Mouse (Mus musculus) E14TG2a.4 (cell line): ENCODE measurements around the gene Olfr312.
"Not testable (repeated sequence)": the region's sequence is repeated elsewhere in the genome, so short reads cannot be mapped to it uniquely, and the experiment has no call there.

Source experiments
- H3K27me3 ChIP-seq: 2 replicates; pipeline ENCODE4 v1.6.1; 2014; ENCODE audit warnings: low read length, control low read depth; ENCODE audit not compliant: insufficient read depth
- H3K36me3 ChIP-seq: 2 replicates; pipeline ENCODE4 v1.6.1; 2014; ENCODE audit warnings: low read length, control low read depth; ENCODE audit not compliant: insufficient read depth
- H3K4me1 ChIP-seq: replicated peaks from 2 replicates; pipeline ENCODE4 v1.6.1; 2014; ENCODE audit warnings: low read depth, low read length, control low read depth
- H3K4me3 ChIP-seq: replicated peaks from 2 replicates; pipeline ENCODE4 v1.5.1; 2014; ENCODE audit warnings: mild to moderate bottlenecking, low read length
- H3K9me3 ChIP-seq: 2 replicates; pipeline ENCODE4 v1.6.1; 2014; ENCODE audit warnings: low read length, control low read depth
- CTCF ChIP-seq: conservative IDR thresholded peaks from 2 replicates; pipeline ENCODE4 v1.5.1; 2014; ENCODE audit warnings: low read length
- NANOG ChIP-seq: IDR thresholded peaks from 2 replicates; pipeline ENCODE4 v1.6.1; 2014; ENCODE audit warnings: borderline replicate concordance, low read length, mixed read lengths
- POU5F1 ChIP-seq: IDR thresholded peaks from 2 replicates; pipeline ENCODE4 v1.6.1; 2014; ENCODE audit warnings: low read length, borderline replicate concordance

Gene Olfr312

DNA sequence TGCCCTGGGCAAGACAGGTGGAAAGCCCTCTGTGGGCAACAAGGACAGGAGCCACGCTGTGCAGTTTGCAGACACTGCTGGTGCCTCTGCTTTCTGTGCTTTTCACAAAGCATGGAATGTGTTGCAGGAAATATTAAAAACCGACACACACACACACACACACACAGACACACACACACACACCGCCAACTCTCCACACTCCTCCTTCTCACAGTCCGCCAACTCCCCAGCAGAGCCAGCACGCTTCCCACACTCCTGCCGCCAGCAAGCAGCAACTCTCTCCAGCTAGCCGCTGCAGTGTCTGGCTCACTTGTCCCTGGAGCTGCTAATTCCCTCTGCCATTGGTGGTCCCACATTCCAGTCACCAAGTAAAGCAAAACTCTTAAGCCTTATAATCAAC is 32.2 kb upstream of the Olfr312 start:
- peaks cover 9% of the 10 kb centered on the region for H3K4me1 ChIP-seq
- no peak overlapping the region for H3K4me3 ChIP-seq
- no peaks in the 10 kb centered on the region for H3K36me3 ChIP-seq
- H3K27me3 ChIP-seq: no peaks in the 10 kb centered on the region
- TF ChIP-seq POU5F1 (no peak), CTCF (no peak), NANOG (no peak)
- H3K9me3 ChIP-seq: no peaks in the 10 kb centered on the region

DNA sequence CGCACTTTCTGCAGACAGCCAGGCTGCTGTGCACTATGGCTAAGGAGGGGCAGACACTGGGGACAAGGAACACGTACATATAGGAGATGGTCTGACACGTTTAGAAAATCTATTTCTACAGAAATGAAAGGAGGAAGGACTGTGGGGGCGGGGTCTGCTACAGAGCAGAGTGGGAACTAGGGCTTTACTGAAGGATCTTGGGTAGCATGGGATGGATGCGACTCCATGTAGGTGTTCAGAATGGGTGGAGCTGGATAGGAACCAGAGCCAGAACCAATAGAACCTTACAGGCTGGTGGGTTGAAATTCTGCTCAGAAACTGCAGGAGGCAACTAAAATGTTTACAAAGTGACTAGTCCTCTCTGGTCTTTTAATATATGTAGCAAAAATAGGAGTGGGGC is 29.3 kb upstream of the Olfr312 start:
- no peaks in the 10 kb centered on the region for H3K36me3 ChIP-seq
- H3K4me1 ChIP-seq: peaks cover 20% of the 10 kb centered on the region
- H3K27me3 ChIP-seq: no peaks in the 10 kb centered on the region
- no peak for TF ChIP-seq POU5F1
- no peaks in the 10 kb centered on the region for H3K9me3 ChIP-seq
- H3K4me3 ChIP-seq: no peak overlapping the region

DNA sequence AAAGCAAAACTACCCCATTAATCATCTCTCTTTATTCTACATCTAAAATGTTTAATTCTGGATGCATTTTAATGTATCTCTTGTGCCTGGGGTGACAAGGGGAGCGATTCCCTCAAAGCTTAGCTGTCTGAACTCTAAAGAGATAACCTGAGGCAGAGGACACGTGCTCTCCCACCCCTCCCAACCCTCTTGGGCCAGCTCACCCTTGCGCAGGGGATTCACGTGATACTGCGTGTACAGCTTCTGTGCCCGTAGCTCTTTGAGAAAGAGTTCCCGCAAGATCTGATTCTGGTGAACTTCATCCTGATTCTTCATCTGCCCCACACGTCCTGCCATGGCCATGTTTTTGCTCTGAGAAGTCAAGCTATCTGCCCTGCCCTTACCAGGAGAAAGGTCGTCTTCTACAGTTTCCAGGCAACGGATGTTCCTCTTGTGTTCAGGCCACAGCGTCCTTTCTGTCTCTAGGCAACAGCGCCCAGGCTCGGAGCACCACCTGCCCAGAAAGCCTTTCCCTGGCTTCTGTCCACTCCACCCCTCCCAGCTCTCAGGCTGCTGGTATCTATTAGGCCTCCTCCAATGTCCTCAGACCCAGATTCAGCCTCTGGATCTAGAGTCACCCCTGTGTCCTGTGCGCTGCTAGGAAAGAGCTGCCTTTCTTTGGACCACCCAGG is 27.3 kb upstream of the Olfr312 start, which contains the start of gene Fam183b:
Gene Fam183b, minus strand, starts transcription at position 403 of the 671 bp plus-strand sequence.
- peaks cover 20% of the 10 kb centered on the region for H3K4me1 ChIP-seq
- TF ChIP-seq NANOG (no peak), POU5F1 (no peak), CTCF (no peak)
- H3K9me3 ChIP-seq: no peaks in the 10 kb centered on the region
- no peaks in the 10 kb centered on the region for H3K36me3 ChIP-seq
- no peaks in the 10 kb centered on the region for H3K27me3 ChIP-seq
- peak within 1 kb of the TSS; percentile 20; the same call in 1 of the 2 replicates for H3K4me3 ChIP-seq

DNA sequence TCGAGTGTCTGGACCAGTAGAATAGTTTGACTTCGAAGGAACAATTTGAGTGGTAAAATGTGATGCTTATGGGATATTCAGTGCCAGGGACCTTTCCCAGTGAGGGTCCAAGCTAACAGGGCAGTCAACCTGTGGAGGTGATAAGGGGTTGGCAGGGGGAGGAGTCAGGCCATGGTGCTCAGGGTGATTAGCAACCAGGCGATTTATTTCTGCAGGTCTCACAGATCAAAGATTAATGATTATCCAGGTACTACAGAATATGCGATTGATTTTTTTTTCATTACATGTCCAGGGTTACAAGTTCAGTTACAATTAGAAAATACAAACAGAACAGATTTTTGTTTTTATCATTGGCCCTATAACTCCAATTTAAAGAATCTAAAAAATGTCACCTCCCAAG is 25.2 kb upstream of the Olfr312 start:
- H3K9me3 ChIP-seq: no peaks in the 10 kb centered on the region

DNA sequence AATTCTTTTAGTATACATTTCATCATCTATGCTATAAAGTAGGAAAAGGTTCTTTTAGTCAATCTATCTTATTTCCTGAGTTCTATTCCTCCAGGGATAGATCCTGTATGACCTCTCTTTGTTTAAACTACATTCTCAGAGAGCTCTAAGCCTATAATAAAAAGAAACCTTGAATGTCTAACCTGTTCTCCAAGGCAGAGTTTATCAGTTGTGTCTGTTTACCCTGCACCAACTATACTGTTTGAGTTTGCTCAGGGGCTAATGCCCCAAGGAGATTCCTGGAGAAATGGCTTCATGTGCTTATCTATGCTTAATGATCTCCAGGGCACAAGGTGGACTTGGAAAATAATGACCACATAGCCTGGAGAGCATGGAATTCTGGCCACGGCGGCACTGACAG is 24.6 kb upstream of the Olfr312 start:
- TF ChIP-seq NANOG: no peak
- Histone ChIP-seq H3K4me1 (peaks cover 20% of the 10 kb centered on the region), H3K36me3 (no peaks in the 10 kb centered on the region), H3K27me3 (no peaks in the 10 kb centered on the region), H3K9me3 (no peaks in the 10 kb centered on the region), H3K4me3 (no peak overlapping the region)

More for the DNA sequence above, 25.2 kb upstream of the Olfr312 start:
- no peaks in the 10 kb centered on the region for H3K27me3 ChIP-seq
- no peaks in the 10 kb centered on the region for H3K36me3 ChIP-seq
- TF ChIP-seq NANOG (no peak), CTCF (no peak), POU5F1 (no peak)
- H3K4me1 ChIP-seq: peaks cover 20% of the 10 kb centered on the region
- H3K4me3 ChIP-seq: no peak overlapping the region

DNA sequence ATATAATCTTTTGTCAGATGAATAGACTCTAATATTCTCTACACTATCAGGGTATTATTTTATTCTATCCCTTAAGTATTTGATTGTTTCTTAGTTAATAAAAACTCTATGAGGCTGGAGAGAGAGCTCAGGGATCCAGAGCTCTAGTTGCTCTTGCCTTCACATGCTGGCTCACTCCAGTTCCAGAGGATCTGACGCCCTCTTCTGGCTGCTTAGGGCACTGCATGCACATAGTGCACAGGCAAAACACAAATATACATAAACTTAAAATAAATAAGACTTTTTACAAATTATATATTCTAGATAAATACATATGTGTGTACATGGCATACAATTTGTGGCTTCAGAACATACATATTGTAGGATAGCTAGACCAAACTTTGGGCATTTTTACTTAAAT is 17.0 kb upstream of the Olfr312 start:
- Histone ChIP-seq H3K9me3 (no peaks in the 10 kb centered on the region), H3K4me1 (no peaks in the 10 kb centered on the region), H3K27me3 (no peaks in the 10 kb centered on the region), H3K36me3 (no peaks in the 10 kb centered on the region), H3K4me3 (no peak overlapping the region)
- TF ChIP-seq CTCF (peak; percentile 78), NANOG (no peak), POU5F1 (no peak)

DNA sequence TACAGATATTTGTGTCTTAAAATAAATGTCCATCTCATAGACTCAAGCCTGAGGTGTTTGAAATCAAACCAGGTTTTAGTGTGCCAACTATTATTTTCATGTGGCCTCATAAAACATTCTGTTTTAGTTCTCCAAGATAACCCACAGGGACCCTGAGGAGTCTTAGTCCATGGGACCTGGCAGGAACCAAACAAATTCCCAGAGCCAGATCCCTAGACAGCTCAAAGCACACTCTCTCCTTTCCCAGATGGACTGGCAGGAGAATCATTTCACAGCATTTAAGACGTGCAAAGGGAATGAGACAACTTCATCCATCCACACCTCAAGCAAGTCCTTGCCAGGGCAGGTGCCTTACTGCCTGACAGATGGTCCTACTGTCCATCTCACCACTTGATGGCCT is 14.3 kb upstream of the Olfr312 start, which contains the start of gene Olfr313:
Gene Olfr313, plus strand, starts transcription at position 301 of the 400 bp plus-strand sequence.
- not testable (repeated sequence) for H3K4me1 ChIP-seq, H3K27me3 ChIP-seq, H3K36me3 ChIP-seq, H3K4me3 ChIP-seq, H3K9me3 ChIP-seq

DNA sequence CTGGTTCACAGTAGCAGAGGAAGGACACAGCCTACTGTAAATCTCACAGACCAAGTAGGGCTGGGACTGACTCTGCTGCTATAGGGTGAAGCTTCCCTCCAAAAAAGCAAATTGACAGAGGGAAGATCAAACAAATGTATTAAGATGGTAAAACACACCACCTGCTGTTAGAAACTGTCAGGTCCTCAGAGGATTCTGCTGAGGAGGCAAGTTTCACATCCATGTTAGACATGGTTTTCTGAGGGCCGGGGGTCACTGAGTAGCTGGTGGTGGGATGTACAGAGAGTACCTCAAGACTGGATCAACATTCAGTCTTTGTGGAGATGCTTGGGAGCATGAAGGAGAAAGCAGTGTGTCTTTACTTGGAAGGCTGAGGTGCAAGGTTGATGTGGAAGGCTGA is 13.4 kb upstream of the Olfr312 start:
- H3K4me3 ChIP-seq: no peak overlapping the region
- H3K27me3 ChIP-seq: no peaks in the 10 kb centered on the region
- H3K36me3 ChIP-seq: no peaks in the 10 kb centered on the region
- H3K4me1 ChIP-seq: no peaks in the 10 kb centered on the region
- no peaks in the 10 kb centered on the region for H3K9me3 ChIP-seq
- TF ChIP-seq NANOG (no peak), POU5F1 (no peak), CTCF (no peak)

DNA sequence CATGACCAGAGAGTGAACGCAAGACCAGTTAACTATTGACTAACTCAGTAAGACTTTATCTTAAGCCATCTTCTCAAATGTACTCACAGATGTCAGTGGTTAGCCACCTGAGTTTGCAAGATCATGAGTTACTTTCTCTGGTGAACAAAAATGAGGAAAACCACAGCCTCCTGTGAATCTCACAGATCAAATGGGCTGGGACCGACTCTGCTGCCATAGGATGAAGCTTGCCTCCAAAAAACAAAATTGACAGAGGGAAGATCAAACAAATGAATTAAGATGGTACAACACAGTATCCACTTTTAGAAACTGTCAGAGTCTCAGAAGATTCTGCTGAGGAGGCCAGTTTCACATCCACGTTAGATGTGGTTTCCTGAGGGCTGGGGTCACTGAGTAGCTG is 727 bp downstream of the Olfr312 start:
- TF ChIP-seq CTCF (no peak), POU5F1 (no peak), NANOG (no peak)
- no peaks in the 10 kb centered on the region for H3K4me1 ChIP-seq
- H3K4me3 ChIP-seq: no peak overlapping the region
- no peaks in the 10 kb centered on the region for H3K9me3 ChIP-seq
- H3K27me3 ChIP-seq: no peaks in the 10 kb centered on the region
- H3K36me3 ChIP-seq: no peaks in the 10 kb centered on the region

DNA sequence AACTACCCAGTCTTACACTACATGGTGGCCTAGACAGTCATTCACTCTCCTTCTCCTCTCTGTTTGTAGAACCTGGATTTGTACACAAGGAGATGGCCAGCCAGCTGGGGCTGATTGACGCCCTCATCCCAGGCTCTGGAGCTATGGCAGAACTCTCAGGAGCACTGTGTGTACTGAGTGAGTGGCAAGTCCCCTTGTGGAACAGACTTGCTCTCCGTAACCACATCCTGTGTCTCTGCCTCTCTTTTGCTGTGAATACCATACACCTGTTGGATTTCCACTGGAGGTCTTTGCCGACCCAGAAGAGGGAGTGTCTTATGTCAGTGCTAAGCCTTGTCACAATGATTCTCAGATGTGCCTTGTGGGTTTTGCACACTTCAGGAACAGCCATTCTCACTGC is 3.5 kb downstream of the Olfr312 start:
- H3K36me3 ChIP-seq, H3K4me1 ChIP-seq, H3K9me3 ChIP-seq, H3K4me3 ChIP-seq, H3K27me3 ChIP-seq: not testable (repeated sequence)

DNA sequence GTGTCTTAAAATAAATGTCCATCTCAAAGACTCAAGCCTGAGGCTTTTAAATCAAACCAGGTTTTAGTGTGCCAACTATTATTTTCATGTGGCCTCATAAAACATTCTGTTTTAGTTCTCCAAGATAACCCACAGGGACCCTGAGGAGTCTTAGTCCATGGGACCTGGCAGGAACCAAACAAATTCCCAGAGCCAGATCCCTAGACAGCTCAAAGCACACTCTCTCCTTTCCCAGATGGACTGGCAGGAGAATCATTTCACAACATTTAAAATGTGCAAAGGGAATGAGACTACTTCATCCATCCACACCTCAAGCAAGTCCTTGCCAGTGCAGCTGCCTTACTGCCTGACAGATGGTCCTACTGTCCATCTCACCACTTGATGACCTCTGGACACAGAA is 9.9 kb downstream of the Olfr312 start, which contains the start of gene Olfr311:
Gene Olfr311, plus strand, starts transcription at position 301 of the 400 bp plus-strand sequence.
- not testable (repeated sequence) for H3K36me3 ChIP-seq, H3K27me3 ChIP-seq, H3K9me3 ChIP-seq, H3K4me1 ChIP-seq, H3K4me3 ChIP-seq
